Mouse (Mus musculus): ENCODE data around the gene A530032D15Rik. TPM values are rescaled to one million over a fixed set of nuclear protein-coding genes. Genes with fewer than 3 reads are reported as not detected.
"Not testable (repeated sequence)": the region's sequence is repeated elsewhere in the genome, so short reads cannot be mapped to it uniquely, and the experiment has no call there.

The A530032D15Rik gene
- polyA plus RNA-seq, 1 experiment from 2014 or later: 0.11 TPM

DNA sequence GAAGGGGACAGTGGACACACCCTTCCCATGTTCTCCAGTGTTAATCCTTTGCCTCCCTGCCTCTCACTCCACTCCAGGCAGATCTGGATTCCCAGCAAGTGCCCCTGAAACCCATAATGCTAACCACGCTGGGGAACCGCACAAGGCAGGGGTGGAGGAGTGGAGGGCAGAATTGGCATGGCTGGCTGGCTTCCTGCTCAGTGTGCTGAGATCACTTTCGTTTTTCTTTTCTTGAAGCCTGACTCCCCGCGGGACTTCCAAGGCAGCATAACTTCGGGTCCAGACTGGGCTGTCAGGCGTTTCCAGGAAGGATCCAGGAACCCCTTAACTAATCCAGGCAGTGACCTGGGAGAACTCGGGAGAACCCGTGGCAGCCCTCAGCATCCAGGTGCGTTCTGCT is 1.9 kb upstream of the A530032D15Rik start:
- not testable (repeated sequence) for H3K4me2 ChIP-seq (replicated peaks; ENCODE audit: low read depth, low read length); H3K4me3 ChIP-seq (ENCODE audit: low read depth, low read length); H3K9ac ChIP-seq (replicated peaks; ENCODE audit: low read depth); ATAC-seq; H3K4me1 ChIP-seq (ENCODE audit: insufficient read depth, low read depth, low read length); H3K27ac ChIP-seq (ENCODE audit: low read length); H3K27me3 ChIP-seq (replicated peaks; ENCODE audit: insufficient read depth, low read length); H3K36me3 ChIP-seq (ENCODE audit: insufficient read depth, low read length); H3K9me3 ChIP-seq (ENCODE audit: low read length)
- DNase-seq (ENCODE audit: low spot score): peak; percentile 2
- WGBS: 65% methylated on average over 9 of the region's 10 CpGs

DNA sequence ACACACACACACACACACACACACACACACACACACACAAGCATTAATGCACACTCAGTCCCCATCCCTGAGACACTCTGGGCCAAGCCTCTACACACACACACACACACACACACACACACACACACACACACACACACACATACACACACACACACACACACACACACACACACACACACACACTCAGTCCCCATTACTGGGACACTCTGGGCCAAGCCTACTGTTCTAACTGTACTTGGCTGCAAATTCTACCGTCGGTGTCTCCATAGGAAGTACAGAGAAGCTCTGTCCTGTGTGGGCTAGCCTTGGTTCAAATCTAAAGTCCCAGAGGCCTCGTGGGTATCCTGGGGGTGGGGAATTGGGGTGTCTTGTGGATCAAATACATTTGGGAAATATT is 1.2 kb upstream of the A530032D15Rik start:
- not testable (repeated sequence) for H3K4me3 ChIP-seq (ENCODE audit: low read depth, low read length); DNase-seq (ENCODE audit: low spot score); ATAC-seq; H3K27me3 ChIP-seq (replicated peaks; ENCODE audit: insufficient read depth, low read length); H3K36me3 ChIP-seq (ENCODE audit: insufficient read depth, low read length); H3K4me2 ChIP-seq (replicated peaks; ENCODE audit: low read depth, low read length); H3K4me1 ChIP-seq (ENCODE audit: insufficient read depth, low read depth, low read length); H3K9me3 ChIP-seq (ENCODE audit: low read length); H3K9ac ChIP-seq (replicated peaks; ENCODE audit: low read depth); H3K27ac ChIP-seq (ENCODE audit: low read length)
- WGBS: 76% methylated on average over 2 of the region's 3 CpGs

GRCm38 (mm10) chr1:85106013-85106412 is 3.6 kb downstream of the A530032D15Rik start:
- H3K27ac ChIP-seq (ENCODE audit: low read length); H3K36me3 ChIP-seq (ENCODE audit: insufficient read depth, low read length); H3K9me3 ChIP-seq (ENCODE audit: low read length); ATAC-seq; DNase-seq (ENCODE audit: low spot score); H3K27me3 ChIP-seq (replicated peaks; ENCODE audit: insufficient read depth, low read length); H3K4me1 ChIP-seq (ENCODE audit: insufficient read depth, low read depth, low read length); H3K4me3 ChIP-seq (ENCODE audit: low read depth, low read length); H3K9ac ChIP-seq (replicated peaks; ENCODE audit: low read depth); H3K4me2 ChIP-seq (replicated peaks; ENCODE audit: low read depth, low read length): not testable (repeated sequence)
- 60% methylated on average over 5 of the region's 6 CpGs for WGBS

DNA sequence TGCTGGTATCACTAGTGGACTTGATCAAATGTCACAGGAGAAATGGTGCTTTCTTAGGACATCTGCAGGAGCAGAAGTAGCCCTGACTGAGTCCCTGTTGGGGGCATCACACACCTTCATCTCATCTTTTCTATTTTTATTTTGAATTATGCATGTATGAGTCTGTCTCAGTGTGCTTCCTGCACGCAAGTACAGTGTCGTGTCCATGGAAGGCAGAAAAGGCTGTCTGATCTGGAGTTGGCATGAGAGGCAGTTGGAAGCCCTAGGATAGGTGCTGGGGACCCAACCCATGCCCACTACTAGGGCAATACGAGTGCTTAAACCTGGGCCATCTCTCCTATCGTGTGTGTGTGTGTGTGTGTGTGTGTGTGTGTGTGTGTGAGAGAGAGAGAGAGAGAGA is 4.3 kb downstream of the A530032D15Rik start:
- H3K9me3 ChIP-seq (ENCODE audit: low read length); H3K36me3 ChIP-seq (ENCODE audit: insufficient read depth, low read length); H3K4me3 ChIP-seq (ENCODE audit: low read depth, low read length); H3K4me2 ChIP-seq (replicated peaks; ENCODE audit: low read depth, low read length); ATAC-seq; DNase-seq (ENCODE audit: low spot score); H3K4me1 ChIP-seq (ENCODE audit: insufficient read depth, low read depth, low read length); H3K27ac ChIP-seq (ENCODE audit: low read length); H3K9ac ChIP-seq (replicated peaks; ENCODE audit: low read depth); H3K27me3 ChIP-seq (replicated peaks; ENCODE audit: insufficient read depth, low read length): not testable (repeated sequence)
- WGBS: 73% methylated on average over 4 of the region's 4 CpGs

DNA sequence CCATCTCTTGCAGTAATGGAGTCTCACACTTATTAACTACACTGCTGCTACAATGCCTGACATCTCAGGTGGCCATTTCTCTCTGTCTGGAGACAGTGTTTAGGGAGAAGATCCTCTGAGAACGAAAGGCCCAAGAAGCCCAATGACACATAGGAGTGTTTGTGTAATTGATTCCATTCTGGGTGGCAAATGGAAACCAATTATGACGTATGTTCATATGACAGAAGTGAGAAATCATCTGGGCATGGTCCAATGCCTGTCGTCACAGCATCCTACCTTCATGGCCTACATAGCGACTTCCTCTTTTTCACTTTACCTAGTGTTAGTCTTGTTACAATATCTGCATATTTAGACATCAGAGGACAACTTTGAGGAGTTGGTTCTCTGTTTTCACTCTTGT is 7.9 kb downstream of the A530032D15Rik start:
- not testable (repeated sequence) for DNase-seq (ENCODE audit: low spot score); H3K4me3 ChIP-seq (ENCODE audit: low read depth, low read length); H3K4me1 ChIP-seq (ENCODE audit: insufficient read depth, low read depth, low read length); H3K27ac ChIP-seq (ENCODE audit: low read length); ATAC-seq; H3K27me3 ChIP-seq (replicated peaks; ENCODE audit: insufficient read depth, low read length); H3K9me3 ChIP-seq (ENCODE audit: low read length); H3K9ac ChIP-seq (replicated peaks; ENCODE audit: low read depth); H3K36me3 ChIP-seq (ENCODE audit: insufficient read depth, low read length); H3K4me2 ChIP-seq (replicated peaks; ENCODE audit: low read depth, low read length)
- WGBS: 75% methylated on average over 4 of the region's 4 CpGs

DNA sequence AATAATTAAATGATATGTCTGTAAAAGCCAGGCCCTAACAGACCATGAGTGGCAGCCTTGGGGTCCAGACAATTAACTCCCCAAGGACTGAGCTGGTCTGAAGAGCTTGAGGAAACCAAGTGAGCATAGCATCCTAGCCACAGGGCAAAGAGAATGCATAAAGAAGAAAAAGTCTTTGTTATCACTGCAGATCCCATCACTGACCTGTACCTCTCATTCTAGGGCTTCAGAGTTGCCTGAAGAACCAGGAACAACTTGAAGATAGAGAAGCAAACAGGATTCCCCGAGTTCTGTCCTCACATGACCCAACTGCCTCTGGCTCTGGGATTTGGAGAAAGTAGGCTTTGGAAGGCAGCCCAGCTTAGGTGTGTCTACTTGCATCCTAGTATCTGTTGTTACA is 9.8 kb downstream of the A530032D15Rik start, which contains the start of gene Gm10553:
Gene Gm10553 (plus strand): TSS at position 301 of the 400 bp plus-strand sequence.
- H3K4me1 ChIP-seq (ENCODE audit: insufficient read depth, low read depth, low read length); H3K9me3 ChIP-seq (ENCODE audit: low read length); DNase-seq (ENCODE audit: low spot score); H3K27me3 ChIP-seq (replicated peaks; ENCODE audit: insufficient read depth, low read length); H3K27ac ChIP-seq (ENCODE audit: low read length); H3K9ac ChIP-seq (replicated peaks; ENCODE audit: low read depth); H3K4me2 ChIP-seq (replicated peaks; ENCODE audit: low read depth, low read length); H3K4me3 ChIP-seq (ENCODE audit: low read depth, low read length); H3K36me3 ChIP-seq (ENCODE audit: insufficient read depth, low read length); ATAC-seq: not testable (repeated sequence)
- WGBS: 50% methylated on average over 1 of the region's 1 CpGs

GRCm38 (mm10) chr1:85099081-85099480 is 10.6 kb downstream of the A530032D15Rik start:
- H3K27me3 ChIP-seq (replicated peaks; ENCODE audit: insufficient read depth, low read length); H3K9ac ChIP-seq (replicated peaks; ENCODE audit: low read depth); H3K4me1 ChIP-seq (ENCODE audit: insufficient read depth, low read depth, low read length); ATAC-seq; DNase-seq (ENCODE audit: low spot score); H3K27ac ChIP-seq (ENCODE audit: low read length); H3K9me3 ChIP-seq (ENCODE audit: low read length); H3K4me3 ChIP-seq (ENCODE audit: low read depth, low read length); H3K4me2 ChIP-seq (replicated peaks; ENCODE audit: low read depth, low read length); H3K36me3 ChIP-seq (ENCODE audit: insufficient read depth, low read length): not testable (repeated sequence)
- 76% methylated on average over 5 of the region's 7 CpGs for WGBS

- H3K9me3 ChIP-seq (ENCODE audit: low read length); H3K9ac ChIP-seq (replicated peaks; ENCODE audit: low read depth); H3K36me3 ChIP-seq (ENCODE audit: insufficient read depth, low read length); H3K27ac ChIP-seq (ENCODE audit: low read length); H3K4me2 ChIP-seq (replicated peaks; ENCODE audit: low read depth, low read length); ATAC-seq; H3K4me1 ChIP-seq (ENCODE audit: insufficient read depth, low read depth, low read length); H3K4me3 ChIP-seq (ENCODE audit: low read depth, low read length); H3K27me3 ChIP-seq (replicated peaks; ENCODE audit: insufficient read depth, low read length): not testable (repeated sequence)
- peak; percentile 3 for DNase-seq (ENCODE audit: low spot score)
- 79% methylated on average over 6 of the region's 7 CpGs for WGBS
These were observed 16.6 kb downstream of the A530032D15Rik start for GRCm38 (mm10) chr1:85093011-85093572.

DNA sequence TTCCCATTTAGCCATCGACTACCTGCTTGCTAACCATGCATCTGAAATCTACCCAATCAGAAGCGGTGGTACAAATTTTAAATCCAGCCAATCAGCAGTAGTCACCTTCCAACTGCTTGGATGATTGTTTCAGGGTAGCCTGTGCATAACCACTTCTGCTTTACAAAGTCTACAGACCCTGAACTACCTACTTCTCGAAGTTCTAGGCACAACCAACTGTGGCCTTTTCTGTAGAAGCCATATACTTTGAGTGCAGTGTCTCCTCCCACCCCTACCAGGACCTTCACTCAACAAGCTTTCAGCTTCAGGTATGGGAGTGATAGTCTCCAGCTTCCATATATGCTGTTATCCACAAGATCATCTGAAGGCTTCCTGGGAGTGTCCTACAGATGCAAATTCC is 17.5 kb downstream of the A530032D15Rik start:
- H3K9ac ChIP-seq (replicated peaks; ENCODE audit: low read depth); H3K27me3 ChIP-seq (replicated peaks; ENCODE audit: insufficient read depth, low read length); H3K27ac ChIP-seq (ENCODE audit: low read length); H3K4me3 ChIP-seq (ENCODE audit: low read depth, low read length); DNase-seq (ENCODE audit: low spot score); H3K9me3 ChIP-seq (ENCODE audit: low read length); H3K4me2 ChIP-seq (replicated peaks; ENCODE audit: low read depth, low read length); H3K4me1 ChIP-seq (ENCODE audit: insufficient read depth, low read depth, low read length); H3K36me3 ChIP-seq (ENCODE audit: insufficient read depth, low read length); ATAC-seq: not testable (repeated sequence)
- WGBS: 24% methylated on average over 1 of the region's 3 CpGs

GRCm38 (mm10) chr1:85086211-85086610 is 23.4 kb downstream of the A530032D15Rik start:
- H3K27me3 ChIP-seq (replicated peaks; ENCODE audit: insufficient read depth, low read length); ATAC-seq; H3K4me3 ChIP-seq (ENCODE audit: low read depth, low read length); H3K9me3 ChIP-seq (ENCODE audit: low read length); H3K9ac ChIP-seq (replicated peaks; ENCODE audit: low read depth); H3K4me1 ChIP-seq (ENCODE audit: insufficient read depth, low read depth, low read length); H3K4me2 ChIP-seq (replicated peaks; ENCODE audit: low read depth, low read length); DNase-seq (ENCODE audit: low spot score); H3K27ac ChIP-seq (ENCODE audit: low read length); H3K36me3 ChIP-seq (ENCODE audit: insufficient read depth, low read length): not testable (repeated sequence)
- 50% methylated on average over 1 of the region's 1 CpGs for WGBS

Measured in lung, postnatal 0 days (tissue).